Mouse (Mus musculus): Measurements from ENCODE around the gene Fbl.

- no peak for TF ChIP-seq EP300 (IDR thresholded peaks at IDR 0.05; ENCODE audit: insufficient read depth, low read depth, low read length)
- TF ChIP-seq CTCF (IDR thresholded peaks at IDR 0.05; ENCODE audit: low read depth, low read length) = no peak
Observed at GRCm38 (mm10) chr7:28159893-28160292, 9.6 kb upstream of the Fbl start.

Data from ES-Bruce4 (cell line).